Mouse (Mus musculus) megakaryocyte progenitor cell, adult 5-6 weeks (primary cell): ENCODE measurements around the gene Olfr556. TPM values are rescaled to one million over a fixed set of nuclear protein-coding genes. Genes with fewer than 3 reads are reported as not detected.
"Not testable (repeated sequence)": the region's sequence is repeated elsewhere in the genome, so short reads cannot be mapped to it uniquely, and the experiment has no call there.

Experiments
- ATAC-seq: replicated peaks from 2 replicates; pipeline ENCODE4 v1.8.0; 2016; ENCODE audit warnings: mild to moderate bottlenecking, moderate TSS enrichment, inconsistent platforms; ENCODE audit not compliant: poor library complexity
- total RNA-seq, 2 experiments: library from RNA; stranded (forward) in 1 of 2; stranded (reverse) in 1 of 2; fragments of 157-497, 149-512 nt in 1 of 2; fragments of 200-1000 nt in 1 of 2; gene quantifications; 2 replicates each; pipeline versions ENCODE4 v1.2.3 to v1.2.4; 2015 to 2017

Olfr556 gene
- not detected in 2 replicates for total RNA-seq (2015)
- not detected in 2 replicates for total RNA-seq (2017)

GRCm38 (mm10) chr7:102664599-102664998, at the start of gene Olfr556:
TSS of gene Olfr556 (plus strand) at chr7:102664899.
- ATAC-seq, result no peak

- no peak for ATAC-seq
Observed at GRCm38 (mm10) chr7:102618118-102618517, 46.6 kb upstream of the Olfr556 start, which contains the start of gene Olfr553. TSS of gene Olfr553 (minus strand) at chr7:102618218.

- peak; percentile 86 for ATAC-seq
Observed at GRCm38 (mm10) chr7:102619608-102620007, 45.1 kb upstream of the Olfr556 start.

DNA sequence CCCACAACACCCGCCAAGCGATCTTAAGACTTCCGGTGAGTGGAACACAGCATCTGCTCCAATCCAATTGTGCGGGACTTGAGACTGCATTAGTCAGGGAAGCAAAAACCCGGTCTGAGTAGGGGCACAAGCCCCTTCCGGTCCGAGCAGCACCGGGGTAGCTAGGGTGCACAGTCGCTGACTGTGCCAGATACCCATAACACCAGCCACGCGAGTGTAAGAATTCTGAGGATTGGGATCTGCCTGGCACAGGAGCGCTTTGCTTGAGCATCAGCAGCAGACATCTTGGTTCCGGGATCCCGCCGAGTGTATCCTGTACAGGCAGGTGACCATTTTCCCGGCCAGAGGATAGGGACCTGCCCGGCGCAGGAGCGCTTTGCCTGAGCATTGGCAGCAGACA, 44.3 kb upstream of the Olfr556 start:
- not testable (repeated sequence) for ATAC-seq

DNA sequence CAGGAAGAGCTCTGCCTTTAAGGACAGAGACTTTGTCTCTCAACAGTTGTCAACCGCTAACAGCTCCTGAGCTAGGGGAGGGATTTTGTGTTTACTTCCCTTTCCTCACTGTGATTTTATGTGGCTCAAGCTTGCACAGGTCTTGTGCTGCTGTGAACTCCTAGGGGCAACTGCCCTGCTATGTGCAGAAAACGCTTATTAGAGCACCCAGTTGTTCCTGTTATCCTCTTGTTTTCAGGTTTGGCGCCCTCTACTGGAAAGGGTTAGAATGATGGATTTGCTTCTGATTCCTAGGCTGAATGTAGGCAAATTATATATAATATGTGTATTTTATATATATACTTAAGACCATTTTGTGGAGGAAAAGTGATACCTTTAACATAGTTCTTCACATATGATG, 28.0 kb upstream of the Olfr556 start:
- ATAC-seq, result peak; percentile 97

- no peak for ATAC-seq
Observed at GRCm38 (mm10) chr7:102638132-102638531, 26.6 kb upstream of the Olfr556 start, which contains the start of gene Olfr554. TSS of gene Olfr554 (plus strand) at chr7:102638432.

- ATAC-seq, result not testable (repeated sequence)
Observed at GRCm38 (mm10) chr7:102644945-102645344, 19.8 kb upstream of the Olfr556 start.

DNA sequence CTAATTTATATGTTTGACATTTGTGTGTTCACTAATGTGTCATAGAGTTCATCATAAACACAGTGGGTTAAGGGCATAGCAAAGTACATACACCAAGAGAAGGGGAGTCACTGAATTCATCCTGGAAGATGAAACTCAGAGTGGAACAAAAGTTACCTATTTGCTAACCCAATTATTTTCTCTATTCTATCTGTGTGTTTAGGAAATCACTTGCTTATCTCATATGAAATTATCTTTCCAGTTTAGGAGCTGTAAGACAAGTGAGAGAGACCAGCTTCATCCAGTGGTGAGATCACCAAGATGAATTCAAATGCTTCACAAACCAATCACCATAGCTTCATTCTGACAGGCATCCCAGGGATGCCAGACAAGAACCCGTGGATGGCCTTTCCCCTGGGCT, 6.2 kb upstream of the Olfr556 start, which contains the start of gene Olfr555:
Gene Olfr555, plus strand, starts transcription at position 301 of the 400 bp plus-strand sequence.
- no peak for ATAC-seq

GRCm38 (mm10) chr7:102665378-102665777, 679 bp downstream of the Olfr556 start:
- peak; percentile 57 for ATAC-seq

- ATAC-seq, result peak; percentile 83
Observed at GRCm38 (mm10) chr7:102676225-102676624, 11.5 kb downstream of the Olfr556 start.

DNA sequence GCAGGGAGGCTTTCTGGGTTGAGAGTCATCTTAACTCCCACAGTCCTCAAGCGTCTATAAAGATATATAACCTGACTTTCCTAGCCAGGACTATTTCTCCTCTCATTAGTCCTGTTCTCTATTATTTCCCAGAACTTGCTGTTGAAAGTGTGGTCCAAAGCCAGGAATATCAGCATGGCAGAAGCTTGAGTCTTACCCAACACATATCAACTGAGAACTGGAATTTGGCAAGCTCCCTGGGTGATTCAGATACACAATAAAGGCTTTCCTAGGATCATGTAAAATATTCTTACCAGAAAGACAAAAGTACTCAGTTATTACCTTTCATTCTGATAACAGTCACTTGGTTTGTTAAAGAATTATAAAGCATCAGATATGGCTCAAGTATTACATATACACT, 17.2 kb downstream of the Olfr556 start:
- ATAC-seq, result no peak

- ATAC-seq, result peak; percentile 99
Observed at GRCm38 (mm10) chr7:102686944-102687501, 22.3 kb downstream of the Olfr556 start, which contains the start of gene Trim68. TSS of gene Trim68 (minus strand) at chr7:102687327.

DNA sequence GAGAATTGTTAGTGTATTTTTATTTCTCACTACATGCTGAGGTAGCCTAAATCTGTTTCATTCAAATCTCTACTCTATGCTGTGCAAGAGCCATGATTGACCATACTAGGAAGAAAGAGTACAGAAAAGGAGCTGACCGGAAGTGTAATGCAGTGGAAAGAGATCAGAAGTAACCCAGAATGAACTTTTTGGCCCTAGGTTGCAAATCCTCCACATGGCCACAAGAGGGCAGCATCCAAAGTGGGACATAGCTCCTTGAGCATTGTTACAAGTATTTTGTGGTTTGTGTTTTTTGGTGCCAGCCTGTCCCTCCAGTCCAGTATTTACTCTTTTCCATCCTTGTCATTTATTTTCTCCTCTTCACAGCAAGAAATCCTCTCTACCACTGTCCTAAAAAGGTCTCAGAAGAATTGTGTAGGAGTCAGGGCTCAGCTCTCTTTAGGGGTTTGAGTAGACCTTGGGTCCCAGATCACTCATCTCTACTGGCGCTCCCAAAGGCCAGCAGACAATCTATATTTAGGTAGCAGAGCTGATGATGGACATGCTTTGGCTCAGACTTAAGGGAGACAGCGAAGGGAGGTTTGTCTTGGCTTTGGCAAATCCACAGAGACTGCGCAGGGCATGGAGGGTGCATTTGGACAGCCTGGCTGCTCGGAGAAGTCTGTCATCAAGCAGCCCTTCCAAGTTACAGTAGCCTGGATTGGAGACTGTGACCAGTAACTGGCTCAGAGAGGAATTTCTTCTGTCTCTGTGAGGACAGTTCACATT, 30.8 kb downstream of the Olfr556 start, which contains the start of gene Olfr557:
Gene Olfr557, plus strand, starts transcription at position 553 of the 768 bp plus-strand sequence.
- ATAC-seq, result peak; percentile 99

GRCm38 (mm10) chr7:102698461-102698860, 33.8 kb downstream of the Olfr556 start:
- ATAC-seq, result no peak

DNA sequence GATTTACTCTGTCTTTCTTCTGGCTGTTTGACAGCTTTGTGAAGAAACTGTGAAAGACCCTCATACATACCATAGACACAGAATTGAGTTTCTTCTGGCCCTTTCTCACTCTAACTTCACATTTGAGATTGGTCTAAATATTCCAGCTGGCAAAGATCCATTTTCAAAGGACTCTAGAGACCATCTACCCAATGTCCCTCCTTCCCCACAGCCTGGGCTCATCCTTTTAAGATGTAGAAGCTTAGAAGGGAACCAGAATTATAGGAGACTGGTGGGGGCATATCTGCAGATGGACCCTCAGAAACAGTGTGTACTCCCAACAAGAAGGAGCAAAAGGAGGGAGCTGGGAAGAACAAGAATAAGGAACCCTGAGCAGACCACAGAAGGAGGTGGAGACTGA, 37.2 kb downstream of the Olfr556 start, which contains the start of gene Olfr558:
Gene Olfr558, plus strand, starts transcription at position 301 of the 400 bp plus-strand sequence.
- no peak for ATAC-seq

- no peak for ATAC-seq
Observed at GRCm38 (mm10) chr7:102718970-102719369, 54.3 kb downstream of the Olfr556 start, which contains the start of gene Olfr33. TSS of gene Olfr33 (minus strand) at chr7:102719070.

Other genes with a start within 250 kb of the Olfr556 start
- 245 and 255 TPM in 2 replicates for gene Rrm1, start 223.2 kb upstream of the Olfr556 start, total RNA-seq (2015)
- 673 and 874 TPM in 2 replicates for gene Rrm1, start 223.2 kb upstream of the Olfr556 start, total RNA-seq (2017)
- not detected in 2 replicates for gene Olfr543, start 183.2 kb upstream of the Olfr556 start, total RNA-seq (2015)
- not detected in 2 replicates for gene Olfr543, start 183.2 kb upstream of the Olfr556 start, total RNA-seq (2017)
- gene Olfr544, start 176.6 kb upstream of the Olfr556 start, total RNA-seq (2015), result not detected in 2 replicates
- not detected in 2 replicates for gene Olfr544, start 176.6 kb upstream of the Olfr556 start, total RNA-seq (2017)
- not detected in 2 replicates for gene Olfr545, start 165.3 kb upstream of the Olfr556 start, total RNA-seq (2015)
- gene Olfr545, start 165.3 kb upstream of the Olfr556 start, total RNA-seq (2017), result not detected in 2 replicates
- not detected in 2 replicates for gene Olfr547, start 130.2 kb upstream of the Olfr556 start, total RNA-seq (2015)
- not detected in 2 replicates for gene Olfr547, start 130.2 kb upstream of the Olfr556 start, total RNA-seq (2017)
- gene Olfr548-ps1, start 124.0 kb upstream of the Olfr556 start, total RNA-seq (2015), result not detected in 2 replicates
- gene Olfr548-ps1, start 124.0 kb upstream of the Olfr556 start, total RNA-seq (2017), result not detected in 2 replicates
- not detected in 2 replicates for gene Olfr549, start 115.0 kb upstream of the Olfr556 start, total RNA-seq (2015)
- not detected in 2 replicates for gene Olfr549, start 115.0 kb upstream of the Olfr556 start, total RNA-seq (2017)
- 7.4 and 11.5 TPM in 2 replicates for gene Trim21, start 99.4 kb upstream of the Olfr556 start, total RNA-seq (2015)
- gene Trim21, start 99.4 kb upstream of the Olfr556 start, total RNA-seq (2017), result 29.3 and 45.8 TPM in 2 replicates
- gene Olfr550, start 93.5 kb upstream of the Olfr556 start, total RNA-seq (2015), result 0.27 TPM in 1 of 2 replicates, not detected in the other
- gene Olfr550, start 93.5 kb upstream of the Olfr556 start, total RNA-seq (2017), result not detected in 2 replicates
- gene Olfr551, start 73.0 kb upstream of the Olfr556 start, total RNA-seq (2015), result not detected in 2 replicates
- not detected in 2 replicates for gene Olfr551, start 73.0 kb upstream of the Olfr556 start, total RNA-seq (2017)
- 0.10 TPM in 1 of 2 replicates, not detected in the other for gene Olfr552, start 67.1 kb upstream of the Olfr556 start, total RNA-seq (2015)
- not detected in 2 replicates for gene Olfr552, start 67.1 kb upstream of the Olfr556 start, total RNA-seq (2017)
- not detected in 2 replicates for gene Olfr553, start 46.7 kb upstream of the Olfr556 start, total RNA-seq (2015)
- gene Olfr553, start 46.7 kb upstream of the Olfr556 start, total RNA-seq (2017), result not detected in 2 replicates
- gene Olfr554, start 26.5 kb upstream of the Olfr556 start, total RNA-seq (2015), result not detected in 2 replicates
- gene Olfr554, start 26.5 kb upstream of the Olfr556 start, total RNA-seq (2017), result not detected in 2 replicates
- not detected in 2 replicates for gene Olfr555, start 6.1 kb upstream of the Olfr556 start, total RNA-seq (2015)
- gene Olfr555, start 6.1 kb upstream of the Olfr556 start, total RNA-seq (2017), result not detected in 2 replicates
- gene Trim68, start 22.4 kb downstream of the Olfr556 start, total RNA-seq (2015), result 6.1 and 6.4 TPM in 2 replicates
- 4.8 and 5.6 TPM in 2 replicates for gene Trim68, start 22.4 kb downstream of the Olfr556 start, total RNA-seq (2017)
- not detected in 2 replicates for gene Olfr557, start 31.0 kb downstream of the Olfr556 start, total RNA-seq (2015)
- gene Olfr557, start 31.0 kb downstream of the Olfr556 start, total RNA-seq (2017), result 0.24 TPM in 1 of 2 replicates, not detected in the other
- gene Olfr558, start 37.3 kb downstream of the Olfr556 start, total RNA-seq (2015), result not detected in 2 replicates
- not detected in 2 replicates for gene Olfr558, start 37.3 kb downstream of the Olfr556 start, total RNA-seq (2017)
- gene Olfr33, start 54.2 kb downstream of the Olfr556 start, total RNA-seq (2015), result not detected in 2 replicates
- not detected in 2 replicates for gene Olfr33, start 54.2 kb downstream of the Olfr556 start, total RNA-seq (2017)
- not detected in 2 replicates for gene Olfr559, start 62.6 kb downstream of the Olfr556 start, total RNA-seq (2015)
- gene Olfr559, start 62.6 kb downstream of the Olfr556 start, total RNA-seq (2017), result not detected in 2 replicates
- gene Olfr560, start 94.5 kb downstream of the Olfr556 start, total RNA-seq (2015), result not detected in 2 replicates
- gene Olfr560, start 94.5 kb downstream of the Olfr556 start, total RNA-seq (2017), result not detected in 2 replicates
- gene Olfr78, start 94.6 kb downstream of the Olfr556 start, total RNA-seq (2015), result not detected in 2 replicates
- not detected in 2 replicates for gene Olfr78, start 94.6 kb downstream of the Olfr556 start, total RNA-seq (2017)
- gene Olfr561, start 106.3 kb downstream of the Olfr556 start, total RNA-seq (2015), result not detected in 2 replicates
- gene Olfr561, start 106.3 kb downstream of the Olfr556 start, total RNA-seq (2017), result not detected in 2 replicates
- not detected in 2 replicates for gene Olfr564, start 138.6 kb downstream of the Olfr556 start, total RNA-seq (2015)
- gene Olfr564, start 138.6 kb downstream of the Olfr556 start, total RNA-seq (2017), result not detected in 2 replicates
- not detected in 2 replicates for gene Olfr566, start 193.9 kb downstream of the Olfr556 start, total RNA-seq (2015)
- gene Olfr566, start 193.9 kb downstream of the Olfr556 start, total RNA-seq (2017), result not detected in 2 replicates
- not detected in 2 replicates for gene Olfr568, start 212.2 kb downstream of the Olfr556 start, total RNA-seq (2015)
- not detected in 2 replicates for gene Olfr568, start 212.2 kb downstream of the Olfr556 start, total RNA-seq (2017)
- not detected in 2 replicates for gene Olfr569, start 226.0 kb downstream of the Olfr556 start, total RNA-seq (2015)
- not detected in 2 replicates for gene Olfr569, start 226.0 kb downstream of the Olfr556 start, total RNA-seq (2017)
- not detected in 2 replicates for gene Olfr570, start 229.7 kb downstream of the Olfr556 start, total RNA-seq (2015)
- not detected in 2 replicates for gene Olfr570, start 229.7 kb downstream of the Olfr556 start, total RNA-seq (2017)